Mouse (Mus musculus) urinary bladder, postnatal 10 days (tissue): ENCODE measurements around the gene Trpm8.

ENCODE experiments used
- DNase-seq: peaks from one replicate; pipeline ENCODE4 v3.0.0; 2022; ENCODE audit warnings: low spot score

The Trpm8 gene

GRCm38 (mm10) chr1:88277098-88277817 is at the start of gene Trpm8, which contains the start of gene Hjurp:
Gene Trpm8, plus strand, starts transcription at chr1:88277661.
Gene Hjurp, minus strand, starts transcription at chr1:88277633.
- peak; percentile 100 for DNase-seq

GRCm38 (mm10) chr1:88228121-88228520 is 49.3 kb upstream of the Trpm8 start:
- peak; percentile 23 for DNase-seq

- peak; percentile 11 for DNase-seq
These were observed 47.9 kb upstream of the Trpm8 start for GRCm38 (mm10) chr1:88229566-88229965.

GRCm38 (mm10) chr1:88229986-88230385 is 47.5 kb upstream of the Trpm8 start:
- DNase-seq = peak; percentile 30

- peak; percentile 33 for DNase-seq
These were observed 47.0 kb upstream of the Trpm8 start for GRCm38 (mm10) chr1:88230421-88230820.

GRCm38 (mm10) chr1:88230981-88231802 is 46.3 kb upstream of the Trpm8 start:
- peak; percentile 12 for DNase-seq

- peak; percentile 18 for DNase-seq
These were observed 45.5 kb upstream of the Trpm8 start for GRCm38 (mm10) chr1:88231803-88232499.

GRCm38 (mm10) chr1:88232664-88233380 is 44.6 kb upstream of the Trpm8 start:
- DNase-seq = peak; percentile 21

GRCm38 (mm10) chr1:88233421-88234247 is 43.8 kb upstream of the Trpm8 start:
- DNase-seq = peak; percentile 65

- peak; percentile 11 for DNase-seq
These were observed 43.2 kb upstream of the Trpm8 start for GRCm38 (mm10) chr1:88234248-88234610.

GRCm38 (mm10) chr1:88234646-88235045 is 42.8 kb upstream of the Trpm8 start:
- peak; percentile 30 for DNase-seq

- peak; percentile 35 for DNase-seq
These were observed 42.2 kb upstream of the Trpm8 start for GRCm38 (mm10) chr1:88235046-88235893.

- no peak for DNase-seq
These were observed 41.5 kb upstream of the Trpm8 start for GRCm38 (mm10) chr1:88235894-88236415.

GRCm38 (mm10) chr1:88237311-88237710 is 40.1 kb upstream of the Trpm8 start:
- DNase-seq = no peak

GRCm38 (mm10) chr1:88238771-88239170 is 38.7 kb upstream of the Trpm8 start:
- no peak for DNase-seq

GRCm38 (mm10) chr1:88240072-88240471 is 37.4 kb upstream of the Trpm8 start:
- DNase-seq = no peak

GRCm38 (mm10) chr1:88240579-88240978 is 36.9 kb upstream of the Trpm8 start:
- no peak for DNase-seq

GRCm38 (mm10) chr1:88243861-88244260 is 33.6 kb upstream of the Trpm8 start:
- no peak for DNase-seq

- DNase-seq = no peak
These were observed 31.6 kb upstream of the Trpm8 start for GRCm38 (mm10) chr1:88245881-88246280.

GRCm38 (mm10) chr1:88246386-88246785 is 31.1 kb upstream of the Trpm8 start:
- no peak for DNase-seq
